Mouse (Mus musculus): Measurements from ENCODE around the gene Ces4a.
A peak's percentile ranks its signal among the peaks of the same experiment; 100 is the strongest.
"Not testable (repeated sequence)": the region's sequence is repeated elsewhere in the genome, so short reads cannot be mapped to it uniquely, and the experiment has no call there.

Ces4a gene

GRCm38 (mm10) chr8:105170041-105170380 is 38.4 kb downstream of the Ces4a start:
- no peak for DNase-seq

GRCm38 (mm10) chr8:105170381-105171115 is 38.9 kb downstream of the Ces4a start, which contains the start of gene Cbfb:
TSS of gene Cbfb (plus strand) at chr8:105170674.
- DNase-seq: peak; percentile 99

- DNase-seq: peak; percentile 62 to 65
Observed at GRCm38 (mm10) chr8:105171116-105172002, 39.8 kb downstream of the Ces4a start.

- DNase-seq: no peak
Observed at GRCm38 (mm10) chr8:105172003-105172362, 40.4 kb downstream of the Ces4a start.

GRCm38 (mm10) chr8:105175287-105175686 is 43.7 kb downstream of the Ces4a start:
- not testable (repeated sequence) for DNase-seq

GRCm38 (mm10) chr8:105178211-105178800 is 46.7 kb downstream of the Ces4a start:
- no peak for DNase-seq

- DNase-seq: no peak
Observed at GRCm38 (mm10) chr8:105182201-105182600, 50.6 kb downstream of the Ces4a start.

- no peak for DNase-seq
Observed at GRCm38 (mm10) chr8:105186467-105187005, 54.9 kb downstream of the Ces4a start.

GRCm38 (mm10) chr8:105192182-105192581 is 60.6 kb downstream of the Ces4a start:
- DNase-seq: no peak
